Mouse (Mus musculus): ENCODE data around the gene Hoxb6.

The Hoxb6 gene

GRCm38 (mm10) chr11:96268031-96268745 lies 24.1 kb upstream of the Hoxb6 start:
- no peak for DNase-seq (ENCODE audit: extremely low read depth, insufficient read length, low spot score)

GRCm38 (mm10) chr11:96269869-96270268 lies 22.4 kb upstream of the Hoxb6 start:
- DNase-seq (ENCODE audit: extremely low read depth, insufficient read length, low spot score) = peak; percentile 83

- peak; percentile 88 for DNase-seq (ENCODE audit: extremely low read depth, insufficient read length, low spot score)
These were observed 21.2 kb upstream of the Hoxb6 start, which contains the start of gene Hoxb9 for GRCm38 (mm10) chr11:96270996-96271540. Gene Hoxb9, plus strand, starts transcription at chr11:96271457.

- peak; percentile 81 for DNase-seq (ENCODE audit: extremely low read depth, insufficient read length, low spot score)
These were observed 20.7 kb upstream of the Hoxb6 start for GRCm38 (mm10) chr11:96271541-96272011.

- DNase-seq (ENCODE audit: extremely low read depth, insufficient read length, low spot score) = peak; percentile 79
These were observed 20.0 kb upstream of the Hoxb6 start for GRCm38 (mm10) chr11:96272024-96272921.

- DNase-seq (ENCODE audit: extremely low read depth, insufficient read length, low spot score) = no peak
These were observed 17.8 kb upstream of the Hoxb6 start for GRCm38 (mm10) chr11:96274428-96274827.

GRCm38 (mm10) chr11:96275896-96276295 lies 16.4 kb upstream of the Hoxb6 start:
- no peak for DNase-seq (ENCODE audit: extremely low read depth, insufficient read length, low spot score)

- peak; percentile 51 for DNase-seq (ENCODE audit: extremely low read depth, insufficient read length, low spot score)
These were observed 14.9 kb upstream of the Hoxb6 start for GRCm38 (mm10) chr11:96277151-96278044.

- DNase-seq (ENCODE audit: extremely low read depth, insufficient read length, low spot score) = no peak
These were observed 14.0 kb upstream of the Hoxb6 start for GRCm38 (mm10) chr11:96278324-96278723.

- DNase-seq (ENCODE audit: extremely low read depth, insufficient read length, low spot score) = peak; percentile 58
These were observed 13.5 kb upstream of the Hoxb6 start for GRCm38 (mm10) chr11:96278773-96279172.

GRCm38 (mm10) chr11:96279421-96280233 lies 12.6 kb upstream of the Hoxb6 start:
- DNase-seq (ENCODE audit: extremely low read depth, insufficient read length, low spot score) = no peak

- no peak for DNase-seq (ENCODE audit: extremely low read depth, insufficient read length, low spot score)
These were observed 11.6 kb upstream of the Hoxb6 start for GRCm38 (mm10) chr11:96280399-96281378.

GRCm38 (mm10) chr11:96281396-96281795 lies 10.9 kb upstream of the Hoxb6 start:
- DNase-seq (ENCODE audit: extremely low read depth, insufficient read length, low spot score) = no peak

GRCm38 (mm10) chr11:96281855-96282570 lies 10.3 kb upstream of the Hoxb6 start, which contains the start of gene Hoxb8:
Gene Hoxb8, plus strand, starts transcription at chr11:96281905.
- DNase-seq (ENCODE audit: extremely low read depth, insufficient read length, low spot score) = no peak

- DNase-seq (ENCODE audit: extremely low read depth, insufficient read length, low spot score) = no peak
These were observed 9.4 kb upstream of the Hoxb6 start for GRCm38 (mm10) chr11:96282795-96283430.

GRCm38 (mm10) chr11:96284041-96284749 lies 8.1 kb upstream of the Hoxb6 start:
- DNase-seq (ENCODE audit: extremely low read depth, insufficient read length, low spot score) = peak; percentile 54
